Comparison of ENCODE assay signal across 10 mouse cellular contexts in genomic region chr9:66915869-66916785, GRCm38 (mm10). TPM values are rescaled to one million over a fixed set of nuclear protein-coding genes. Genes with fewer than 3 reads are reported as not detected.
DNase-seq lines count a peak whose midpoint lies in the region; ATAC-seq lines count a peak whose summit lies in the region.
"Had no signal": no experiment of that assay in that cellular context is flagged by ENCODE, and none has a peak within 500 bp of the region (broad histone marks: within the 10 kb centered on the region; RNA-seq: fewer than 3 reads in every experiment).

No protein-coding gene starts in this region.

- H3K9ac ChIP-seq in kidney, embryonic 15.5 days, result no peak overlapping the region

- ATAC-seq in kidney, embryonic 15.5 days (replicated peaks; ENCODE audit: low FRiP score), result no peak
- peak; percentile 61 for ATAC-seq in erythroid progenitor cell, adult 5-6 weeks (replicated peaks; ENCODE audit: low FRiP score, poor library complexity, severe bottlenecking)

- H3K27ac ChIP-seq in kidney, embryonic 15.5 days, result 0 out of 2 replicates have a peak overlapping the region, but pooled peaks have one; percentile 22

- H3K9me3 ChIP-seq in kidney, embryonic 15.5 days (replicated peaks), result no peaks in the 10 kb centered on the region

- peaks cover 40% of the 10 kb centered on the region for H3K4me1 ChIP-seq in kidney, embryonic 15.5 days

- peaks cover 9% of the 10 kb centered on the region; the same call in 1 of the 2 replicates for H3K36me3 ChIP-seq in kidney, embryonic 15.5 days

- H3K4me2 ChIP-seq in kidney, embryonic 15.5 days, result no peak overlapping the region

- no peak overlapping the region for H3K4me3 ChIP-seq in kidney, embryonic 15.5 days (replicated peaks)

- H3K27me3 ChIP-seq in kidney, embryonic 15.5 days, result no peaks in the 10 kb centered on the region

- 79% methylated on average over 9 of the region's 9 CpGs for WGBS in kidney, embryonic 15.5 days

- DNase-seq in kidney, adult 11 months, result no peak
- DNase-seq in MEL-GATA-1-ER (ENCODE audit: extremely low read depth, low read depth), result peak; percentile 88
- peak; percentile 67 to 83 for DNase-seq in natural killer cell, adult 2 months (ENCODE audit: low spot score in 2 of 2)
- DNase-seq in kidney, postnatal 14 days, result no peak
- DNase-seq in kidney, adult 18-20 months, result no peak
- no peak for DNase-seq in cerebellum, postnatal 10 days
- DNase-seq: cerebellum, adult 18-20 months; retina, postnatal 1 day had no signal

RNA-seq across cellular contexts. Expression of gene Rab8b, which starts 3.4 kb away (rescaled TPM):
- 24.4 and 26.4 TPM in 2 replicates for polyA plus RNA-seq in kidney, embryonic 15.5 days (2015; fragmentation: Nextera tagmentation; extraction: Ambion mirVana)
- total RNA-seq in erythroid progenitor cell, adult 5-6 weeks (2015; ENCODE audit: low replicate concordance), result 98.7 and 104 TPM in 2 replicates
- total RNA-seq in erythroid progenitor cell, adult 5-6 weeks (2017; ENCODE audit: low replicate concordance), result 113 and 121 TPM in 2 replicates

RNA-seq across cellular contexts. Expression of gene Rps27l, which starts 29.8 kb away (rescaled TPM):
- polyA plus RNA-seq in kidney, embryonic 15.5 days (2015; fragmentation: Nextera tagmentation; extraction: Ambion mirVana), result 708 and 821 TPM in 2 replicates
- total RNA-seq in erythroid progenitor cell, adult 5-6 weeks (2015; ENCODE audit: low replicate concordance), result 98.9 and 165 TPM in 2 replicates
- total RNA-seq in erythroid progenitor cell, adult 5-6 weeks (2017; ENCODE audit: low replicate concordance), result 37.9 and 53.8 TPM in 2 replicates

RNA-seq across cellular contexts. Expression of gene Lactb, which starts 59.2 kb away (rescaled TPM):
- 14.4 and 17.4 TPM in 2 replicates for polyA plus RNA-seq in kidney, embryonic 15.5 days (2015; fragmentation: Nextera tagmentation; extraction: Ambion mirVana)
- 8.8 and 18.7 TPM in 2 replicates for total RNA-seq in erythroid progenitor cell, adult 5-6 weeks (2015; ENCODE audit: low replicate concordance)
- total RNA-seq in erythroid progenitor cell, adult 5-6 weeks (2017; ENCODE audit: low replicate concordance), result 7.7 and 12.5 TPM in 2 replicates

Comparison
In these comparisons a context has a peak if more than half of its experiments do, and no peak if none do; other contexts are left out.
1. DNase-seq: peak in MEL-GATA-1-ER (single experiment) and natural killer cell, adult 2 months (2 of 2); none in kidney, adult 11 months (single experiment), kidney, postnatal 14 days (single experiment), kidney, adult 18-20 months (single experiment) and cerebellum, postnatal 10 days (0 of 2).